Mouse (Mus musculus) ES-E14 (cell line): ENCODE measurements around the gene Mvd.

Experiments used
- CHD2 ChIP-seq: IDR thresholded peaks from 2 replicates; pipeline ENCODE4 v1.6.1; 2014; ENCODE audit warnings: mild to moderate bottlenecking, low read depth, low read length, inconsistent platforms
- HCFC1 ChIP-seq: IDR thresholded peaks from 2 replicates; pipeline ENCODE4 v1.6.1; 2012; ENCODE audit warnings: low read length, inconsistent platforms, borderline replicate concordance; ENCODE audit not compliant: insufficient read depth
- ZC3H11A ChIP-seq: IDR thresholded peaks from 2 replicates; pipeline ENCODE4 v1.6.1; 2012; ENCODE audit warnings: low read depth, mild to moderate bottlenecking, inconsistent platforms, low read length, borderline replicate concordance
- ZNF384 ChIP-seq: IDR thresholded peaks from 2 replicates; pipeline ENCODE4 v1.6.1; 2012; ENCODE audit warnings: low read depth, low read length, inconsistent platforms

GRCm38 (mm10) chr8:122484831-122485230, 41.6 kb upstream of the Mvd start:
- TF ChIP-seq HCFC1 (no peak), CHD2 (no peak), ZNF384 (no peak), ZC3H11A (no peak)
